Mouse (Mus musculus): ENCODE measurements around the gene Edc3.

Edc3 gene

DNA sequence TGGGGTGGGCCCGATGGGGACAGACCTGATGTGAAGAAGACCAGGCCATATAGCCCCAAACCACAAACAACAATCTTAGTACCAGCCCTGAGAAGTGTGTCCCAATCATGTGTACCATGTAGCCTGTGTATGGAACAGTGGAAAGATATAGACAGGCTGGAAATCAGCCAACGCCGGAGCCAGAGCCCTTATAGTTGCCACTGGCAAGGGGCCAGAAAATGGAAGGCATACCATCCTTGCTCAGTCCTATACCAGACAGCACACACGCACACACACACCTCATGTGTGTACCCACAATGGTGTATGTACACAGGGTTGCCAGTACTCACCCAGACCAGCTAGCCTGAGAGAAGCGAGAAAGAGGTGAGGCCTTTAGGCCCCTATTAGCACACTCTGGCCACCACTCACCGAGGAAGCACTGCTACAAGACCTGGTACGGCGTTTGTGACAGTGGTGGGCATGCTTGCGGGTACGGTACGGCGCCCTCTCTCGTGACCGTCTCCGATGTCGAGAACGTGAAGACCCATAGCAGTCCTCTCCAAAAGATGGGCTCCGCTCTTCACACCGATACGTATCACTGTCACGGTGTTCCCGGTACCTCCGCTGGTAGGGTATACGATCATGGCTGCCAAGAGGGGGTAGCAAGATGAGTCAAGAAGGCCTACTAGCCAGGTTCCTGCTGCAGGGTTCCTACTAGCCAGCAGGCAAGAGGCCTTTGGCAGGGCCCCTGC lies 52.2 kb downstream of the Edc3 start:
- DNase-seq (ENCODE audit: low spot score in 2 of 2): no peak

DNA sequence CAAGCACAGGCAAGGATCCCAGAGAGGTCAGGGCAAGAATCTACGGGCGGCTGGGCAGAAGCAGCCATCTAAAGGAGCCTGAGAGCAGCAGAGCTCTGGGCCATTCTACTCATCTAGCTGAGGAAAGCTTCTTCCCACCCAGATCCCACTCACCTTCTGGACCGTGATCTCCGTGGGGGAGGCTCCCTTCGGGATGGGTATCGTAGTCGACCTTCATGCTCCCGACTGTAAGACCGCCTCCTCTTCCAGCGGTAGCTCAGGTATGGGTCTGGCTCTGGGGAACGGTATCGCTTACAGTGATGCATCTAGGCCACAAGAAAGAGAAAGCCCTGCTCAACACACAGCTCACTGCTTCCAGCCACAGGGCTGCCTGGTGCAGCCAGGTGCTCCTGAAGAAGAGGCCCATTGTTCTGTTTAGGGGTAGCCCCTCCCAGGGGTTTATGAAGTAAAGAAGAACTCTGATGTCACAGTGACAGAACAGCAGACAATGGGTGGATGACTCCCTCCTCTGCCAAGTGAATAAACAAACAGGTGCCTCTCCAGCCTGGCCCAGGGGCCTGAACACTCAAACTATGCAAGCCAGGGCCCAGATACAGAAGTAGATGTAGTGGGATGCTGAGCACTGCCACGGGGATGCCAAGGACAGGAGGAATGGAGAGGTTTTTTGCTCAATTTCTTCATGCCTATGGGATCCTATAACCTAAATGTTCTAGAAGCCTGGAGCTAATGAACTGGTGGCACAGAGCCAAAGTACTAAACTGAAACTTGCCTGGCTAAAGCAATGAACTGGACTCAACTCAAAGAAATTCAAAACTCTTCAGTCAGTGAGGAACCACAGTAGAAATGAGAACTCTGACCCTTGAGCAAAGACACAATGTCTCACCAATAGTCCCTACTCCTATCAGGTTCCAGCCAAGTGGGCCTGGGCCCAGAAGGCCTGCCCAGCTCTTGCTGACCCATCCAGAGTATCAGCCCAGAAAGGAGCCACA lies 53.5 kb downstream of the Edc3 start:
- DNase-seq (ENCODE audit: low spot score in 2 of 2): no peak

DNA sequence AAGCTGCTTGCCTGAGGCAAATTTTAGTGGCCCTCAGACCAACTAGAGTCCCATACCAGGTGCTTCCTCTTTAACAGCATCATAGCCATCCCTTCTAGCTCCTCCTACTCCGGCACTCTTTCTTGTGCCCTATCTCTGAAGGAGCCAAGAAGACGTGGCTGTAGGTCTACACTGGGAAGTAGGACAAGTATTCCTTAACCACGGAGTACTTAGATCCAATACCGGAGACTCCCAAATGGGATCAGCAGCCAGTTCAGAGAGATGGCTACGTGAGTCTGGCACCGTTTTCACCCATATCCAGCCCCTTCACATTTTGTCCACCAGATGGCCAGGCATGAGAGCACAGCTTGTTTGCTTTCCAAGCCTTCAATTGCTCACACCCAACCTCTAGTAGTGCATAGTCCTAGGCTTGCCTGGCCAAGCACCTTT lies 54.2 kb downstream of the Edc3 start:
- DNase-seq (ENCODE audit: low spot score in 2 of 2): no peak

DNA sequence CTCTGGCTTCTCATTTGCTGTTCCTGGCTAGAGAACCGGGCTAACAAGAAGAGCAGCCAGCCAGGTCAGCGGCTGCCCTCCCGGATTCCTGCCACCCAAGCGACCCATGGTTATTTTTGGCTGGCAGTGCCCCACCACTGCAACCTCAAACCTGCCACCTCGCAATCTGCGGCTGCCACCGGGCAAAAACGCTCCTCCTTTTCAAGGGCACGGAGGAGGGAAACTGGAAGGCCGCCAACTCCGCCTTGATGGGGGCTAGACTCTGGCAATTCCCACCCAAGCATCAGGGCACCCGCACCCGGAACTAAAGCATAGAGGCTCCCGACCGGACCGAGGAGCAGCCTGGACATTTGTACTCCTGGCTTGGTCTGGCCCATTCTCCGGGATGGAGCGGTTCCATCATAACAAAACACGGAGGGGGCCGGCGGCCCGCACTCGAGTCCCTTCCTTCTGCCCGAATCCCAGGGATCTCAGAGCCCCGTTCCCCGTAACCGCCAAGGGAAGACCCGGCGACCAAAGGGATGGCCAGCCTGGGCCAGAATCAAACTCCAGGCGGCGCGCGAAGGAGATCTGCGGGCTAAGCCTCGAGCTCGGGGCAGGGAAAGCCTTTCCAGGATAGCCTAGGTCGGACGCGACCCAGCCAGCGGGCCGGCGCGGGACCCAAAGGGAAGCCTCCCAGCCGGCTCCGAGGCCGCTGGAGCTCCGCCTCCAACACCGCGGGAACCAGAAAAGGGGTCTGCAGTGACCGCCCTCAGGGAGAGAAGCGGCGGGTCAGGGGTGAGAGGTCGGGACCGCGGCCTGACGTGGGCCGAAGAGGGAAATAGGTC lies 56.0 kb downstream of the Edc3 start:
- peak; percentile 69 to 79 for DNase-seq (ENCODE audit: low spot score in 2 of 2)

DNA sequence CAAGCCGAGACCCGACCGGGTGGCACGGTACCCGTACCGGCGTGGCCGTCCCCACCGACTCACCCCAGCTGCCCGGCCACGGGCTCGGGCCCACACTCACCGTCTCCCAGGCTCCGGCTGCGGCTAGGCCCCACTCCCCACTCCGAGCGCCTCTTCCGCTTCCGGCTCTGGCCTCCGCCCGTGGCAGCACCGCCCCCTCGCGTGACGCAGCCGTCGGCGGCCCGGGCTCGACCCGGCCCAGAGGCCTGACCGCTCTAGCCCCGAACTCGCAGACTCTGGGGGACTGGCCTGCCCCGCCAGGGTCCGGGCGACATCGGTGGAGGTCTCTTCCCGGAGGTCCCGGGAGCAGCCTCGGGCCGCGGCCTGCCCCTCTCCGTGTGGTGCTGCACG lies 56.6 kb downstream of the Edc3 start:
- peak; percentile 90 to 95 for DNase-seq (ENCODE audit: low spot score in 2 of 2)

DNA sequence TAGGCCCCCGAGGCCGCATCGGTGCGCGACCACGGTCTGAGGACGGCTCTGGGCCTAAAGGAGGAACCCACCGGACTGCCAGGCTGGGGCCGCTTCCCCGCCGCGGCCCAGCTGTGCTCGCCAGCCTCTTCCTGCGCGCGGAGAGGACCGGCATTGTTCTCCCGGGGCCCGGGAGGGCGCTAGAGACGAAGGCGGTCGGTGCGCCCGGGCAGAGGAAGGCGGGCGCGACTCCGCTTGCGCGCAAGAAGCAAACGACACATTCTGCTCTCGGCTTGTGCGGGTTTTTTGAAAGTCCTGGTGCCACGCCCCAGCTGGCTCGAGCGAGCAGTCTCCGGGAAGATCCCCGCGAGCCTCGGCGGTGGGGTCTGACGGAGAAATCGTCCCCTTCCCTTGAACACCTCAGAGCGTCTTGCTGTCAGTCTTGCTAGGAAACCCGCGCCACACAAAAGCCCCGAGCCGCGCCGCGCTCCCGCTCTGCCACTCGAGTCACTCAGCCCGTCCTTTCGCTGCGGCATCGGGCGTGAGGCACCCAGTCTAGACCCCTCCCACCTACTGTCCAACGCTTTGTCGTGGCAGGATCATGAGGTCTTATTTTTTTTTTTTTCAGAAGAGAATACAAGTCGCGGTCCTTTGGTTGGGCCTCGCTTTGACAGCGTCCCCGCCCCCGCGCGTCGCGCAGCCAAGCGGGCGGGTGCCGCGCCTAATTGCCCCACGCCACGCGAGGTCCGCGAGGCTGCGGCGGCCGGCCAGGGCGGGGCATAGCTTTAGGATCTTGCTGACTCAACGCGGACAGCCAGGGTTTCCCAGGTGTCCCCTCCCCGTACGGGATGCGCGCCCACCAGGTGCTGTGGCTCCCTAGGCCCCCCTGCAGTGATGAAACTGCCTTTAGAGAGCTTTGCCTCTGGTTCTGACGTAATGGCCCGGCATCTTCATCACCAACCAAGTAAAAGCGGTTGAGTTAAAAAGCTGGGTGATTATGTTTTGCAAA lies 57.3 kb downstream of the Edc3 start, which contains the start of gene Clk3:
TSS of gene Clk3 (minus strand) at position 497 of the 988 bp plus-strand sequence.
- peak; percentile 53 to 67 for DNase-seq (ENCODE audit: low spot score in 2 of 2)

DNA sequence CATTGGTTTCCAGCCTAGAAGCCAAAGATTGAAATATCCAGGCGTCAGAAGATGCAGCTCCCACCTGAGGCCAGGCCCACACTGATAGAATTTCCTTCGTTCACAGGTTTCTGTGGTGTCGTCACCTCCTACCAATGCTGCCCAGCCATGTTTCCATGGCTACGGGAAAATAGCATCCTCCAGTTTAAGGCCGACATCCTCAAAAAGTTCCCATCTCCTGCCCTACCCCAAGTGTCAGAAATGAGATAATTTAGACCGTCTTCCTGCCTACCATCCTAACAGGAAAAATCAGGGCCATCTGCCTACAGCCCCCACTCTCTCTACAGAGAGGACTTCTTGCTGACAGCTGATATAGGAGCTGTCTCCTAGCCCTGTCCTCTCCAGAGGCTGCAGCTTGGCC lies 58.1 kb downstream of the Edc3 start:
- DNase-seq (ENCODE audit: low spot score in 2 of 2): no peak

DNA sequence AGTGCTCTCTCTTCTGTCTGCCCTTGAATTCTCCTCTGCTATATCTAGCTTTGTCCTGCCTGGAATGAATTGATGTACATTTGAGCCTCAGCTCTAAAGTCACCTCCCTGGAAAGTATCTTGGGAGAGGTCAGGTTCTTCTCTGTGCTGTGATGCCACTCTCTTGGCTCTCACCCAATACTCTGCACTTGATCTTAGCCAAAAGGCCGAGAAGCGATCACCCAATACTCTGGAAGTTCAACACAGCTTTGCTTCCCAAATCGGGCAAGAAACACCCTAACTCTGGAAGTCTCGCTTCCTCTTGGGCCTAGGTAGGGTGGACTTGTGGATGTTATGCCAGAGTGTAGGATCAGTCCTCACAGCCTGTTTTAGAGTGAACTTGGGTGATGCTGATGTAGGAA lies 58.9 kb downstream of the Edc3 start:
- no peak for DNase-seq (ENCODE audit: low spot score in 2 of 2)

DNA sequence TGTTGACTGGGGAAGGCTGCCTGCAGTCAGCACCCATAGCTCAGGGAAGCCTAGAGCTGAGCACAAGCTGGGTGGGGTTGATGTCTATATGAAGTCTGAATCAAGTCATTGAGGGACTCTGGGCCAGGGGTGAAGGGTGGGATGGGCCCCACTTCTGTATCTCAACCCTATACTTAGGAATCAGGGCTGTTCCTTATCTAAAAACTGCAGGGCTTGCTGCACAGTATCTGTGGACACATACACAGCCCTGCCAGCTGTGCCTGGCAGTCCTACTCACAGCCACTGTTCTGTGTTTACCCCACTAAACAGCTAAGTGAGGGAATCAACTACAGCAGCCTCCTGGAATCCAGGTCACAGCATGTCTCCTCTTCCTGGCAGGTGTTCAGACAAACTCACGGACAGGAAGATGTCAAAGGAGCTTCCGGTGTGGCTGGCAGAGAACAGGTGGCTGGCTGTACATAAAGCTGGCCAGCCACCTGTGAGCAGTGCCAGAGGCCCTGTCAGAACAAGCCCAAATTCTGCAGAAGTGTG lies 61.3 kb downstream of the Edc3 start:
- DNase-seq (ENCODE audit: low spot score in 2 of 2): no peak

DNA sequence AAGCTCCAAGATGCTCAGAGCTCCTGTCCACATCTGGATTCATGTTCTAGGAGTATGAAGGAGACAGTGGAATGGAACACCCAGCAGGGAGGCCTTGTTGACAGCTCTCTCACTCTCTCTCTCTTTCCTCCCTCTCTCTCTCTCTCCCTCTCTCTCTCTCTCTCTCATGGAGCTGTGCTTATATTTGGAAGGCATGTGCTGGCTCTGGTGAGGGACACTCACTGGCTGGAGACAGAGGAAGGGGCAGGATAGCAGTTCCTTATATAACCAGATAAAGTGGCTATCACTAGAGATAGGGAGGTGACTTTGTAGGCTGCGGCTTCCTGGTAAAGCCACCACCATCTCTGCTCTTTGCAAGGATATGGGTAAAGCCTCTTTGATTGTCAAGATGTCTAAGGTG lies 61.9 kb downstream of the Edc3 start:
- DNase-seq (ENCODE audit: low spot score in 2 of 2): no peak

DNA sequence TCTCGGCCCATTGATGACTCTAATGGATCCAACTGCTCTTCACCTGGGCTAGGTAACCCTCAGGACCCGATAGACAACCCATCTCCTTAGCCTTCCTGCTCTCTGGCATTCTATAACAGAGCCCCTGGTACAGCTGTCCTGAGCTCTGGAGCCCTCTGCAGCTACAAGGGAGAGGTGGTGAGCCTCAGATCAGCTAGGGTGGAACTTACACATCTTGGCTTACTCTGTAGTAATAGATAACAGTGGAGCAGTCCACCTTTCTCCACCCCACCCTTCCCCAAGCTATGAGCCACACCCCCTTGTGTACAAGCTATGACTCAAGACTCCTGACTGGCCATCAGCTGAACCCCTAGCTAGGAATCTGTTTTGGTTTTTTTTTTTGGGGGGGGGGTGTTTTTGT lies 62.5 kb downstream of the Edc3 start:
- no peak for DNase-seq (ENCODE audit: low spot score in 2 of 2)

DNA sequence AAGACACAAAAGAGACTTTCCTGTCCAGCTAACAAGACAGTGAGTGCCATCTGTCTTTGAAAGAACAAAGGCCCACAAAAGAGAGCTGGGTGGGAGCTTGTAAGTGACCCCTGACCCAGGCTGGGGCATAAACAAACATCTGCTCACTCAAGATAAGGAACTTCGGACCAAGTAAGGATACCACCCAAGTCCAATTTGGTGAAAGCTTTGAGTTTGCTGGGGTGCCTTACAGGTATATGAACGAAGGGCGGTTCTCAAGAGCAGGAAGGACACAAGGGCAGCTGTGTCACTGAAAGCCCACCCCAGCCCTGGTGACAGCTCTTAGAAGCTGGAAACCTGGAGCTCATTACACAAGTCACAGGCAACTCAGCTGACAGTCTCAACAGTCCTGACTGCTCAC lies 65.4 kb downstream of the Edc3 start:
- no peak for DNase-seq (ENCODE audit: low spot score in 2 of 2)

DNA sequence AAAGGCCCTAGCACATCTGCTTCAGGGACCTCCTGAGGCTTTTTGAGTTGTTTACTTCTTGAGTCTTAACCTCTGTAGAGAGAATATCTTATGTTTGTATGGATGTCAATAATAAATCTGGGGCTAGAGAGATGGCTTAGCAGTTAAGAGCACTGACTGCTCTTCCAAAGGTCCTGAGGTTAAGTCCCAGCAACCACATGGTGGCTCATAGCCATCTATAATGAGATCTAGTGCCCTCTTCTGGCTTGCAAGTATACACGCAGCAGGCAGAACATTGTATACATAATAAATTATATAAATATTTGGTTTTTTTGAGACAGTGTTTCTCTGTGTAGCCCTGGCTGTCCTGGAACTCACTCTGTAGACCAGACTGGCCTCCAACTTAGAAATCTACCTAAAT lies 65.8 kb downstream of the Edc3 start:
- DNase-seq (ENCODE audit: low spot score in 2 of 2): no peak

DNA sequence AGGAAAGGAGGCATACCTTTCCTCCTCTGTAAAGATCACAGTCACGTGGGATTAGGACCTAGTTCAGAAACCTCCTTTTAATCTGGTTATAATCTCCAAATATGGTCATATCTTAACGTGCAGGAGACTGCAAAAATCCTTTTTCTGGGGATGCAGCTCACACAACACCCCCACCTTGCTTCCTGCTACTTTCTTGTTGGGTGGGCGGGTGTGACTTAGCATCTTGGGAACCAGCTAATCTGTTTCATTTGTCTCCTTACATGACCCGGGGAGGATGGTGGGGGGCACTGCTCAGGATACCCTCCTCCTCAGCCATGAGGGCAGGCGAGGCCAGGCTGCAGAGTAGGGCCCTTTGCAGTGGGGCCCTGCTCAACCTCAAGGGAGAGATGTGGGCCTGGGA lies 66.7 kb downstream of the Edc3 start:
- DNase-seq (ENCODE audit: low spot score in 2 of 2): no peak

DNA sequence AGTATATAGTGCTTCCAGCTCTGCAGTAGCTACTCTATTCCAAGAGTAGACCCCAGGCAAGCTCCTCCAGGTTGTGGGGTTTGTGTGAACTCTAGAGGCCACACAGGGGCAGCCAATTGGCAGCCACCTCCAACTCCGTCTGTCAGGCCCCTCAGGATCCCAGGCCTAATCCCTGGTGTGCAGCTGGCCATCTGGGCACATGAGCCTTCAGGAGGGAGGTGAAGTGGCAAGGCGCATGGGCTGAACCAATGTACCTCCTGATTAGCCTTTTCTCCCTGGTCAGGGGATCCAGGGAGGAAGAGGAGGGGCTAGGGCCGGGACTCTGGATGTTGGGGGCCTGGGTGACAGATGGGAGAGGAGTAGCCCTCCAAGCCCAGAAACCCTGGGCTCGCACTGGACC lies 67.4 kb downstream of the Edc3 start:
- DNase-seq (ENCODE audit: low spot score in 2 of 2): no peak

DNA sequence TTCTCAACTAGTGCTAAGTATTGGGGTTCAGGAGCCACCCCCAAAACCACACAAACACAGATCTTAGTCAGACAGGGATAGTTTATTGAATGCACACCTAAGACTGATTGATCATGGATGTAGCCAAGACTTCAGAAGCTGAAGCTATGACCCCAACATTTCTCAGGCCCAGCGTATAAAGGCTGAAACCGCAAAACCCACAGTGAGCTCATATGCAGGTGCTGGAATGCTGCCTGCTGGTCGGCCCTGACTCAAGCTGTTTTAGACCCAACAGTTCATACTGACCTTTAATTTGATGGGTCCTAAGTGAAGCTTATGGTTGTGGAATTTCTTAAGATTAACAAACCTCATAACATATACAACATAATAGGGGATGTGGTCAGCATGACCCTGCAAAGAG lies 74.3 kb downstream of the Edc3 start:
- no peak for DNase-seq (ENCODE audit: low spot score in 2 of 2)

DNA sequence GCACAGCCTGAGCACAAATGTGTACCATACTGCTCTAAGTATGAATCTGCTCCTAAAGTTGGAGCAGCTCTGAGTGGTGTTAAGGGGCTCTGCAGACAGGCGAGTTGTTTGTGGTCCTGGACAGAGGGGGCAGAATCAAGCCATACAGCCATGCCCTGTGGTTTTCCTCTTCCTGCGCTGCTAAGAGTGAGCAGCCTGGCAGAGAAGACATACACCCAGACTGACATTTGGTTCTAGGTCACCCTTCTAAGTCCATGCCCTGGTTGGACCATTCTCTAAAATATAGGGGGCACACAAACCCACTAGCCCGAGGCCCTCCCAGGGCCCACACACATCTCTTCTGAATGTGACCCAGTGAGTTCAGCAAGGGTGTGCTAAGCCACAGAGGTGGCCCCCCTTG lies 81.4 kb downstream of the Edc3 start:
- no peak for DNase-seq (ENCODE audit: low spot score in 2 of 2)

DNA sequence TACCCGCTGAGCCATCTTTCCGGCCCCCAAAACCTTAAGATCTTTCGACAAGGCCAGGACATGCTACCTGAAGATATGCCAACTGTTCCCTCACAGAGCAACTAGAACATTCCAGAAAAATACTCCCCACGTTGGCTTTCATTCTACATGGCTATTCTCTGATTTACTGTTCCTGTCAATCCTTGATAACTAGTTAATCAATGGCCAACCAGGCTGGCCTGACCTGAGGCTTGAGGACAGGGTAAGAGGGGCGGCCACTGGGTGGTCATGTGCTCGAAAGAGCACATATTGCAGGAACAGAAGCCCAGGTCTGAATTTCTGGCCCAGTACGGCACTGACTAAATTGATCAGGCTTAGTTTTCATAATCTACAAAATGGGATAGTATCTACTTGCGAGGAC lies 89.1 kb downstream of the Edc3 start:
- no peak for DNase-seq (ENCODE audit: low spot score in 2 of 2)

DNA sequence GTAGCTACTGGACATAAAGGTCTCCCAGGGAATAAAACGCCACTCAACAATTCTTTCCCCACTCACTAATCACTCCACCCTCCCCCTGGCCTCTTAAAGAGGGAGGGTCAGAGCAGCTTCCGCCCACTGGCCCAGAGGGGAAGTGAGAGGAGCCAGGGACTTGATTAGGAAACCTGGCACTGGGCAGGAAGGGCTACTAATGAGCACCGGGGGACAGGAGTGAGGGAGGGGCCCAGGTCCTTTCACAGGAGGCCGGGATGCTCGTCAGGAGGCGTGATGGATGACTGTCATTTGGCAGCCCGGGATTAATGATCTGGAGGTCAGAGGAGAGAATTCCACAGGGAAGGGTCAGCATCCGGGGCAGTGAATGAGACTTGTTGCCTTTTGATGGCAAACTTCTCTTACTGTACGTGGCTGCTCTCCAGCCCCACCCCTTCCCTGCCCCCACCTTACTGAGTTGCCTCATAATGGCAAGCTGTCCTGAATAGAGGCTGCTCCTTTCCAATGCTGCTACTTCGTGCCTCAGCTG lies 90.4 kb downstream of the Edc3 start:
- no peak for DNase-seq (ENCODE audit: low spot score in 2 of 2)

DNA sequence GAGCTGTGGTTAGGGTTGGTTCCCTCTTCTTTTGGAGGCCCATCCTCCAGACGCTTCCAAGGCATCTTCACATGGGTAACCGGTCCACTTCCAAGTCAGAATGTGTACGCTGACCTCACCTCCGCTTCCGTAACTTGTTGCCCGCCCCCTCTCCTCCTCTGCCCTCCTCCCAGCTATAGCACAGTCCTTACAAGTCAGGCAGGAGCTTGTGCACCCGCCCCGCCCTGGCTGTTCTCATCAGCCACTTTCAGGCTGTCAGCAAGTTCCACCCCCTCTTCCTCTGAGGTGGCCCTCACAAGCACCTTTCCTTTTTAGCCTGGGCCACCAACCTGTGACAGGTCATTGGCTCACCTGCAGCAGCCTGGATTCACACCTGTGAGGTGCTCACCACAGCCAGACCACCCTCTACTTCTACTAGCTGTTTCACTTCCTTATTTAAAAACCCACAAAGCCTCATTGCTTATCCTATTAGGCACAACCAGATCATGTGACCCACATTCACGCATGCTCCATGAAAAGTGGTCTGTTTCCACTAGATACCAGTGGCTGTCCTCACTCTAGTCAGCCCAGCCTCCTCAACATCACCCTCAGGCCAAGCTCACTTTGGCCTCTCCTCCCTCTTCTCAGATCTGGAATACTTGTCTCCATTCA lies 92.1 kb downstream of the Edc3 start:
- DNase-seq (ENCODE audit: low spot score in 2 of 2): no peak

Data from spleen, postnatal 14 days (tissue).